Mouse (Mus musculus): Measurements from ENCODE around the gene Naaladl1. TPM values are rescaled to one million over a fixed set of nuclear protein-coding genes. Genes with fewer than 3 reads are reported as not detected.
"Not testable (repeated sequence)": the region's sequence is repeated elsewhere in the genome, so short reads cannot be mapped to it uniquely, and the experiment has no call there.

Naaladl1 gene
- total RNA-seq, 2 experiments from 2014 or later, result not detected

GRCm38 (mm10) chr19:6126289-6126688, 20.7 kb downstream of the Naaladl1 start:
- intact Hi-C loops (cut with DNase I), result no loop called here
- no peak for DNase-seq

- intact Hi-C loops (cut with DNase I), result no loop called here
- DNase-seq, result no peak
Measured at GRCm38 (mm10) chr19:6126789-6127580, 21.4 kb downstream of the Naaladl1 start.

DNA sequence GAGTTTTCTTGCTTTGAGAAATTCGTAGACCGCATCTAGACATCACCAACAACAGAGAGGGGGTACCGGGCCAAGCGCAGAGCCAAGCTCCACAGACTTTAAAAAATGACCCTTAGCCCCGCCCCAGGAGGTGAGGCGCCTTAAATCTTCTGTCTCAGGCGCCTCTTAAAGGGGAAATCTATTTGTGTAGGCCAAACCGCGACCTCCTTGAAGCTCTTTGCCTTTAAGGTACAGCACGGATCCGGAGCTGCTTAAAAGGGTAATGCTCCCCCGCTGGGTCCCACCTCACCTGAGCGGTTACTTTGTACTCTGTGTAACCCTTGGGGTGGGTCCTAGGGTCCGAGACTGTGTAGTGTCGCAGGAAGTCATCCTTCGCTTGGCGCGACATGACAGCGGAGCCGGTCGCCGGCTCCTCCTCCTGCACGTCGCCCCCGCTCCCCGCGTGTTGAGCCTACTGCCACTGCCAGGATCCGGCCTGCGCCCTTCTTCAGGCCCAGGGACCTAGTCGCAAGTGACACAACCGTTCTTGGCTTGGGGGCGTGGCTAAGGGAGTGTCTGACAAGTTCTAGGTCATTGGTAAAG, 22.3 kb downstream of the Naaladl1 start, which contains the start of gene Snx15:
Snx15 (minus strand) TSS at position 545 of the 582 bp plus-strand sequence.
- intact Hi-C loops (cut with DNase I), result no loop called here
- DNase-seq, result peak; percentile 93

DNA sequence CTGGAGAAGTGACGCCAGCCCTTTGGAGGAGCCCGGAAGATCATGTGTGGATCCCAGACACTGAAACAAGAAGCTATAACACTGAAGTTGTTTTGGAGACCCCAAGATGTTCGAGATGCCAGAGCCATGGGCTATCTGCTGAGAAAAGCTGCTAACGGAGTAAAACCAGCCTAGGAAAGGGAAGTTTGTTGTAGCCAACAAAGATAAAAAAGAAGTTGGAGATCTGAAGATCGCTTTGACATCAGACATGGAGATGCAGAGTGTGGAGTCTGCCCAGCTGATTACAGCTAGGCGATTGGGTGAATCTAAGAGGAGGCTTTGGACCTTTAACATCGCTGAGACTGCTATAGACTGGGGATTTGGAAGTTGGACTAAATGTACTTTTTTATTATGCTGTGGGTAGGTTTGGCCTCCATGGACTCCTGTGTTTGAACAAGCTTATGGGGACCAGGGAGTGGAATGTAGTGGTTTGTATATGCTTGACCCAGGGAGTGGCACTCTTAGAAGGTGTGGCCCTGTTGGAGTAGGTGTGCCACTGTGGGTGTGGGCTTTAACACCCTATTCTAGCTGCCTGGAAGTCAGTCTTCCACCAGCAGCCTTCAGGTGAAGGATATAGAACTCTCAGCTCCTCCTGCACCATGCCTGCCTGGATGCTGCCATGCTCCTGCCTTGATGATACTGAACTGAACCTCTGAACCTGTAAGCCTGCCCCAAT, 25.0 kb downstream of the Naaladl1 start:
- DNase-seq; intact Hi-C loops (cut with DNase I): not testable (repeated sequence)

DNA sequence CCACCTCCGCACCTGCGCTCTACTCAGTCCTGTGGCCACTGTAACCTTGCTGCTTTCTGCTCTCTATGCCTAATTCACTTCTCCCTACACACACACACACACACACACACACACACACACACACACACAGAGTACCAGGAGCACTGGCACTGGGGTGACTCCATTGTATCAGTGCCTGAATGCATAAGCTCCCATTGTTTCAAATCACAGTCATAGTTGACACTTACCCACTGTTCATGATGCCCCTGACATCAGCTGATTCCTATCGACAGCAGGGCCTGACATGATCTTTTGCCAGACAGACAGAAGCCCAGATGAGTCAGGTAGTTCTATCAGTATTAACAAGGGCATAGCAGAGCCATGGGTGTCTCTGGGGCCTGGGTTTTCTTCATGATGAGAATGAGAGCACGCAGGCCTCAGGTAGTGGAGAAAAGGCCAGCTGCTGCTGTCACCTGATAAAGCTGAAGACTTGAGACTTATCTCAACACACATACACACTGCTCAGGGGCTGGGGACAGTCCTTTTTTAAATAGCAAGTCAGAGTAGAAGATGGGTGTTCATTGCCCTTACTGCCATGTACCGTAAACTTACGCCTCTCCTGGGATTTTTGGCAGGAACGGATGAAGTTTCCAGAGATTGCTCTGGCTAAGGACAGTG, 26.7 kb downstream of the Naaladl1 start:
- DNase-seq, result peak in 1 of 2 experiments; percentile 0
- intact Hi-C loops (cut with DNase I), result no loop called here

DNA sequence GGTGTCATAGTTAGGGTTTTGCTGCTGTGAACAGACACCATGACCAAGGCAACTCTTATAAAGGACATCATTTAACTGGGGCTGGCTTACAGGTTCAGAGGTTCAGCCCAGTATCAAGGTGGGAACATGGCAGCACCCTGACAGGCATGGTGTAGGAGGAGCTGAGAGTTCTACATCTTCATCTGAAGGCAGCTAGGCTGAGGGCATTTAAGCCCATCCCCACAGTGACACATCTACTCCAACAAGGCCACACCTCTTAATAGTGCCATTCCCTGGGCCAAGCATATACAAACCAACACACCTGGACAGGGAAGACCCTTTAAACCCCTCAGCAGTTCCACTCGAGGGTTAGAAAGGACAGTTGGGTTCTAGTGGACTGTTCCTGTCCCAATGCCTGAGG, 27.6 kb downstream of the Naaladl1 start:
- intact Hi-C loops (cut with DNase I); DNase-seq: not testable (repeated sequence)

DNA sequence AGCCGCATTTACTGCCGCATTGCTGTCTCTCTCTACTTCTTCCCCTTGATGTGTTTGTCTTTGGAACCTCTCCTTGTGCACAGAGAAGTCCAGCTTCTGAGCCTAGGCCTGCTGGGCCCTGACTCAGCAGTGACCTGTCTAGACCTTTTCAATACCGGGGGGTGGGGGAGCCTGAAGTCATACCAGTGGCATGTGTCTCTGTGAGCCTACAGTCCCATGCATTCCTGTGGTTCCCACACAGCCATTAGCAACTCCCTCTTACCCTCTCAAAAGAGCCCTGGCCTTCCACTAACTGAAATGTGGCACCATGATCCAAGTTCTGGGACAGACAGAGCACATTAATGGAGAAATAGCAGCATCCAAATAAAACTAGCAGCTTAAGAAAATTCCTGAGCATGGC, 30.8 kb downstream of the Naaladl1 start:
- no peak for DNase-seq
- intact Hi-C loops (cut with DNase I), result loop anchor here (5.0 kb wide), 1 partner anchor 171 kb away; the partner anchor contains the start of gene Cdc42bpg

- DNase-seq, result no peak
- intact Hi-C loops (cut with DNase I), result loop anchor here (5.0 kb wide), 2 partner anchors 93 to 168 kb away; partner anchors contain the start of gene Cdc42bpg
Measured at GRCm38 (mm10) chr19:6139701-6140100, 34.1 kb downstream of the Naaladl1 start.

DNA sequence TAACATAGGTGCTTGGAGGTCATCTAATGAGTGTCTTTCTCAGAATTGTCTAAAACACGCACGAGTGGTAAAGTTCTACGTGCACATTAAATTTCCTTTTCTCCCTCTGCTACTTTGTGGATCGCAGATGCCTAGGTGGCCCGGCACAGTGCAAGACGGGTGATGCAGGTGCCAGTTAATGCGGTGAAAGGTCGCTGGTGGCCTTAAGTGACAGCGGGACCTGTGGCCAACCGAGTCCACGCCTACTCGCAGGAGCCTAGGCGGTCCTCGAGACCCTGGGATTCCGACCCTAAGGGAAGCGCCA, 34.7 kb downstream of the Naaladl1 start:
- intact Hi-C loops (cut with DNase I), result loop anchor here (5.0 kb wide), 1 partner anchor 92 kb away; no protein-coding TSS in a partner anchor
- no peak for DNase-seq

DNA sequence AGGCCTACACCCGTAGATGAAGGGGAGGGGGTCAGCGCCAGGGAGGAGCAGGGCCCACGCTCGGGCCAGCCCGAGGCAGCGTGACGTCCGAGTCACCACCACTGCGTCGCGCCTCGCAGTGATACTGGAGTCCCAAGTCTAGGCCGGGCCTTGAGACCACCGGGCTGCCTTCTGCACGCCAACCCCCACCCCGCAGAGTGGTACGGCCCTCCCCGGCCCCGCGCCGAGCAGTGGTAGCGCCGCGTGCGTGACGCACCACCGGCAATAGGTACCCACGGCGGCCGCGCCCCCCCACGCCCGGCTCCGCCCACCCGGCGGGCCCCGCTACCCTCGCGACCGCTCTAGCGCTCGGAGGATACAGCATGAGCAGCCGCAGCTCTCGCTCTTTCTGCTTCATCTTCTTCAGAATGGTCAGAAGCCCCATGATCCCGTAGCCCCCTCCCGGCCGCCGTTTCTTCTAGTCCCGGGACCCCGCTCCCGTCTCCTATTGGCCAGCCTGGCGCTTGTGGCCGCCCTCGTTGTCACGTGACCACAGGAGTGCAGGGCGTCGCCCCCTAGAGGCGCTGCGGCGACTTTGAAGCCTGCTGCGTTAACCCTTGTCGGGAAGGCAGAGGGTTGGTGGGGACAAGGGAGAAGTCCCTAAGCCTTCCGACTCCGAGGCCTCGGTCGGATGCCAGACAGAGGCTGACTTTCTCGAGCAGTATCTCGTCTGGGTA, 35.3 kb downstream of the Naaladl1 start, which contains the start of gene Batf2:
Batf2 (plus strand) TSS at position 306 of the 716 bp plus-strand sequence.
- peak; percentile 85 to 89 for DNase-seq
- intact Hi-C loops (cut with DNase I), result loop anchor here (5.0 kb wide), 1 partner anchor 91 kb away; no protein-coding TSS in a partner anchor

DNA sequence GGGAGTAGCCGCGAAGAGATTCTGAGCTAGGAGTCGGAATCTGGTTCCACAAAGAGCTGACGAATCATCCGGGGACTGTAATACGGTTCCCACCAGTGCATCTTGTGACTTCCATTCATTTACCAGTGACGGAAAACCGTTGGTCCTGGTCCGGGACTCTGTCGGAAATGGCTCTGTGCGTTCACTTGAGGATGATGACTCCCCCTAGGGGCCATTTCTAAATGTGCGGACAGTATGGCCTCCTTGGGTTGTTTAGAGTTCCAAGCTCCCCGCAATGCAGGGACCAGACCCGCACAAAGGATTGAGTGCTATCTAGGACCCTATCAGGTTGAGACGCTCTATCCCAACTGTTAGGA, 35.8 kb downstream of the Naaladl1 start, which contains the start of gene Arl2:
Arl2 (minus strand) TSS at position 155 of the 356 bp plus-strand sequence.
- peak in 1 of 2 experiments; percentile 63 for DNase-seq
- intact Hi-C loops (cut with DNase I), result loop anchor here (5.0 kb wide), 1 partner anchor 91 kb away; no protein-coding TSS in a partner anchor

DNA sequence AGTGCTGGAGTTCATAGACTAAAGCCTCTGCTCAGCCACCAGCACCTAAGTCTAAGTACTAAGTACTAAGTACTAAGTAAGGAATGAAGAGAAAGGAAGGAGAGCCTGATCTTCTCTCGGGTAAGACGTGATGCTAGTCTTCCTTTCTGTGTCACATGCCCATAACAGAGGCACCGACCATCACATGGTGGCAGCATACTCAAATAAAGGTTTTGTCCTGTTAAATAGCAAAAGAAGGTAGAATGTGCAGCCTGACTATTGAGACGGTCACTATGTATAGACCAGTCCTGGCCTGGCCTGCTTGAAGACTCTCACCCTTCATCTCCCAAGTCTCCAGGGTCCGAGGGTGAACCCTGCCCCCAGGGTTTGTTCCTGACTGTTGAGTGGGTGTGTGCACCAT, 39.3 kb downstream of the Naaladl1 start:
- DNase-seq, result no peak
- intact Hi-C loops (cut with DNase I), result loop anchor here (5.0 kb wide), 1 partner anchor 87 kb away; no protein-coding TSS in a partner anchor

GRCm38 (mm10) chr19:6155174-6155573, 49.6 kb downstream of the Naaladl1 start:
- DNase-seq, result no peak
- intact Hi-C loops (cut with DNase I), result no loop called here

- intact Hi-C loops (cut with DNase I), result no loop called here
- DNase-seq, result no peak
Measured at GRCm38 (mm10) chr19:6156372-6156771, 50.8 kb downstream of the Naaladl1 start.

- intact Hi-C loops (cut with DNase I), result no loop called here
- DNase-seq, result no peak
Measured at GRCm38 (mm10) chr19:6157220-6157619, 51.6 kb downstream of the Naaladl1 start.

- intact Hi-C loops (cut with DNase I), result no loop called here
- DNase-seq, result no peak
Measured at GRCm38 (mm10) chr19:6163872-6164547, 58.4 kb downstream of the Naaladl1 start.

Measured in gastrocnemius, postnatal 36 days (tissue).